Mouse (Mus musculus) G1E (cell line): ENCODE measurements around the gene Tes. TPM values are rescaled to one million over a fixed set of nuclear protein-coding genes. Genes with fewer than 3 reads are reported as not detected.

Experiments used
- ATAC-seq: 2 replicates; pipeline ENCODE4 v1.8.0; 2016; ENCODE audit warnings: mild to moderate bottlenecking; ENCODE audit not compliant: insufficient number of reproducible peaks, poor library complexity, low FRiP score, severe bottlenecking; ENCODE audit errors: extremely low read depth
- DNase-seq: peaks from one replicate; pipeline ENCODE4 v3.0.0; 2012; ENCODE audit warnings: low spot score
- H3K27me3 ChIP-seq: 2 replicates; pipeline ENCODE4 v1.6.1; 2012; ENCODE audit warnings: mild to moderate bottlenecking, low read length, inconsistent platforms; ENCODE audit not compliant: insufficient read depth
- H3K36me3 ChIP-seq: replicated peaks from 2 replicates; pipeline ENCODE3; 2012; ENCODE audit warnings: mild to moderate bottlenecking, inconsistent platforms
- H3K4me1 ChIP-seq: 2 replicates; pipeline ENCODE4 v1.6.1; 2012; ENCODE audit warnings: low read depth, low read length, inconsistent platforms, mixed read lengths; ENCODE audit not compliant: insufficient read depth
- H3K4me3 ChIP-seq: 2 replicates; pipeline ENCODE4 v1.5.1; 2012; ENCODE audit warnings: low read depth, mild to moderate bottlenecking, inconsistent platforms, low read length, moderate library complexity, mixed read lengths
- H3K9me3 ChIP-seq: replicated peaks from 2 replicates; pipeline ENCODE4 v1.6.1; 2012; ENCODE audit warnings: inconsistent platforms
- CTCF ChIP-seq: IDR thresholded peaks from 2 replicates; pipeline ENCODE4 v1.5.1; 2012; ENCODE audit warnings: low read depth, low read length, inconsistent platforms, mixed read lengths
- GATA1 ChIP-seq: IDR thresholded peaks from 2 replicates; pipeline ENCODE4 v1.6.1; 2012; ENCODE audit warnings: borderline replicate concordance, low read length, inconsistent platforms, mixed read lengths
- GATA2 ChIP-seq: IDR thresholded peaks from 2 replicates; pipeline ENCODE4 v1.6.1; 2012; ENCODE audit warnings: low read depth, low read length, inconsistent platforms, borderline replicate concordance
- POLR2AphosphoS5 ChIP-seq: IDR thresholded peaks from 2 replicates; pipeline ENCODE4 v1.6.1; 2012; ENCODE audit warnings: low read depth, low read length, inconsistent platforms; ENCODE audit not compliant: insufficient replicate concordance
- TAL1 ChIP-seq: conservative IDR thresholded peaks from 2 replicates; pipeline ENCODE4 v1.6.1; 2012; ENCODE audit warnings: low read depth, low read length, inconsistent platforms, mixed read lengths
- polyA plus RNA-seq: library from polyadenylated mRNA; stranded (reverse); fragments of >175 nt; gene quantifications from 2 replicates; pipeline ENCODE4 v1.2.3, GENCODE M21; 2012
- total RNA-seq, 2 experiments: library from RNA; stranded (forward) in 1 of 2; stranded (reverse) in 1 of 2; fragments of 200-1000 nt in 1 of 2; fragments of >200 nt in 1 of 2; fragmentation: Nextera tagmentation in 1 of 2; gene quantifications; 2 replicates each; pipeline ENCODE4 v1.2.3; 2014 to 2017

Gene Tes
- total and polyA plus RNA-seq, 3 experiments = 0.22 TPM; not detected in 2

DNA sequence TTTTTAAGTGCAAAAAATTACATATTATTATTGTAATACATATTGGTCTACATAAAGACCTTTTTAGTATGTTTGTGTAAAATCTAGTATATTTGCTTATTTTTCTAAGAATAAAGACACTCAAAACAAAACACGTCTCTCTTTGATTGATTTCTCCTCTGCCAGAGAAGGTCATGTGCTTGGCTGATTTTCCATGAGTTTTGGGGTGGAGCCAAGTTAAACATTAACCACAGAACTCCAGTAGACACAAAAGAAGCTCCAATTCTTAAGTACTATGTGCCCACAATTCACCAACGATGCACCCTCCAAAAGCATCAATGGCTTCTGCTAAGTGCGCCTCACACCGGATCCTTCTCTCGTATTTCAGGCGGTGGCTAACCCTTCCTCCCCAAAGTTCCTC lies 2.6 kb upstream of the Tes start:
- no peak for ATAC-seq
- TF ChIP-seq GATA2 = no peak
- no peak for TF ChIP-seq GATA1
- no peak for TF ChIP-seq CTCF
- TF ChIP-seq POLR2AphosphoS5 = no peak
- TF ChIP-seq TAL1 = no peak
- no peaks in the 10 kb centered on the region for H3K4me1 ChIP-seq
- no peaks in the 10 kb centered on the region for H3K9me3 ChIP-seq
- DNase-seq = no peak
- no peaks in the 10 kb centered on the region for H3K36me3 ChIP-seq
- H3K4me3 ChIP-seq = no peak overlapping the region
- no peaks in the 10 kb centered on the region for H3K27me3 ChIP-seq

DNA sequence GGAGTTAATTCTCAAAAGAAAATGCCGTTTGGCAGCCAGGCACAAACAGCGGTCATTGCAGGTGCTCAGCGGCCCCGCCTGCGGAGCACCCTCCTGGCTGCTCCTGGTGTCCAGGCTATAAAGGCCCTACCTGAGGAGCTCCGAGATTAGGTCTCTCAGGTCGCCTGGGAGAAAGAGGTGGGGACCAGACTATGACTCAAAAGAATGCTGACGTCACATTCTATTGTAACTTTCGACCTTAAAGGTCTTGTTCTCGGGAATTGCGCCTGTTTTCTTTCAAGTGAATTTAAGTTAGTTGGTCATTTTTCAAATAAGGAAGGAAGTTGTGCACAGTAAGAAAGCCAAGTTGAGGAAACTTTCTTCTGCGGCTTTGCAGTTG lies 831 bp downstream of the Tes start:
- H3K9me3 ChIP-seq = no peaks in the 10 kb centered on the region
- H3K27me3 ChIP-seq = no peaks in the 10 kb centered on the region
- ATAC-seq (no peak), DNase-seq (no peak)
- TF ChIP-seq GATA2 (no peak), CTCF (no peak), POLR2AphosphoS5 (no peak)
- H3K4me3 ChIP-seq = no peak overlapping the region
- H3K36me3 ChIP-seq = no peaks in the 10 kb centered on the region
- H3K4me1 ChIP-seq = no peaks in the 10 kb centered on the region

DNA sequence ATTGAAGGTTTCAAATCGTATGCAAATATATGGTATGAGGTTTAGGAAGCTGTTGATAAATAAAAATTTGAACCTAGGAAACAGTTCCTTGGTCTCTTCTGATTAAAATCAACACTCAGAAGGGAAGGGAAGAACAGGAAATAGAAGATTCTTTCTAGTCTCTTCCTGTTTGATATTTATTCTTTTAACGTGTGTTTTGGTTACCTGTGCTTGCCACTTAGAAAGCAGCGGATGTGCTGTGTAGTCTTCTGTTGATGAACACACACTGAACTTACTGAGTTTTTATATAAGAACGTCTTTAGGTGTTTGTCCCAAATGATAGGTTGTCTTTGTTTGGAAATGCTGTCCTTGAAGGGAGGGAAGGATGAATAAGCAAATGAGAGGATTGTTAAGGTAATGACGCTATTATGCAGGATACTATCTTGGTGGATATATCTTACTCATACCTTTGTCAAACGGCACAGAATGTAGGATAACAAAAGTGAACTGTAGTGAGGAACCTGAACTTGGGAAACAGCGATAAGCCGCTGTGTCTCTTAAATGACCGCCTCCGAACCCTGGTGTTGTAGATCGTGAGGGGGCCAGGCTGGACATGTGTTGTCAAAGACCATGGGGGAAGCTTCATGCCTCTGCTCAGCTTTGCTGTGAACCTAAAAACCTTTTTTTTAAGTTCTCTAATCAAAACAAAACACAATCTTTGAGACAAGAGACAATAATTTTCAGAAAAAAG lies 1.4 kb downstream of the Tes start:
- no peak for DNase-seq
- Histone ChIP-seq H3K36me3 (no peaks in the 10 kb centered on the region), H3K27me3 (no peaks in the 10 kb centered on the region), H3K9me3 (no peaks in the 10 kb centered on the region), H3K4me1 (no peaks in the 10 kb centered on the region), H3K4me3 (no peak overlapping the region)
- no peak for ATAC-seq
- TF ChIP-seq TAL1 (no peak), POLR2AphosphoS5 (no peak), CTCF (no peak), GATA1 (no peak), GATA2 (no peak)

DNA sequence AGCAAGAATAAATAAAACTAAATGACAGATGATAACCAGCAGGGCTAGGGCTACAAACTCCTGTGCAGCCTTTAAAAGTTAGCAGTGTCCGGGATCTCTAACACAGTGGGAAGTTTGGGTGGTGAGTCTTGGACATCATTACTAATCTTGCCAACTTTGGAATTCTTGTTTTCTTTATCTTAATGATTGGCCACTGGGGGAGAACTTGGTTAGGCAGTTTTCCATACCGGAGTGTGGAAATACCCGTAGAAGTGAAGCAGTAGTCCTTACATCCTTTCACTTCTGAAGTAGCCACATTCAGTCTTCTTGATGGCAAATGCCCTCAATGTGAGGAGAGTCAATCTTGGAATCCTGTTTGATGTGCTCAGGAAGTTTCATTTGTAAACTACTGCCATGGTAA lies 7.0 kb downstream of the Tes start:
- Histone ChIP-seq H3K4me3 (no peak overlapping the region), H3K27me3 (peaks cover 2% of the 10 kb centered on the region; the same call in 1 of the 2 replicates), H3K9me3 (no peaks in the 10 kb centered on the region), H3K4me1 (no peaks in the 10 kb centered on the region), H3K36me3 (no peaks in the 10 kb centered on the region)
- no peak for ATAC-seq
- TF ChIP-seq TAL1 (no peak), GATA1 (no peak), CTCF (no peak), GATA2 (no peak), POLR2AphosphoS5 (no peak)
- no peak for DNase-seq

DNA sequence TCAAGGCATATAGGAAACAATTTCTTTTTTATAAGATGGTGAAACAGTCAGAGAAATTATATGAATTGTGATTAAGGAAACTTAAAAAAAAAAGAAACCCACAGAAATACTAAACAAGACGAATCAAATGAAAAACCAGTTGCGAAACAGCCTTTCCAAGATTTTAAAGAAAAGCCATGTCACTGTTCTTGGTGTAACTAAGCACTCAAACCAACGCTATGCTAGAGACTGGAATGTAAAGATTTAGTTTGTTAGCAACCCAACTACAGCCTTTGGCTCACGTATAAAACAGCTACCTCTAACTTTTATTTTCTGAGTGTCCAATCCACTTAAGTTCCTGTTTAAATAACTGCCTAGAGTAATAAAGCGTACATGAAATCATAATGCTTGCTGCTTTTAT lies 7.4 kb downstream of the Tes start:
- H3K36me3 ChIP-seq = no peaks in the 10 kb centered on the region
- DNase-seq (no peak), ATAC-seq (no peak)
- no peak for TF ChIP-seq POLR2AphosphoS5
- TF ChIP-seq GATA2 = no peak
- no peak for TF ChIP-seq TAL1
- no peak for TF ChIP-seq GATA1
- TF ChIP-seq CTCF = no peak
- no peaks in the 10 kb centered on the region for H3K4me1 ChIP-seq
- H3K27me3 ChIP-seq = peaks cover 2% of the 10 kb centered on the region; the same call in 1 of the 2 replicates
- no peaks in the 10 kb centered on the region for H3K9me3 ChIP-seq
- H3K4me3 ChIP-seq = no peak overlapping the region

DNA sequence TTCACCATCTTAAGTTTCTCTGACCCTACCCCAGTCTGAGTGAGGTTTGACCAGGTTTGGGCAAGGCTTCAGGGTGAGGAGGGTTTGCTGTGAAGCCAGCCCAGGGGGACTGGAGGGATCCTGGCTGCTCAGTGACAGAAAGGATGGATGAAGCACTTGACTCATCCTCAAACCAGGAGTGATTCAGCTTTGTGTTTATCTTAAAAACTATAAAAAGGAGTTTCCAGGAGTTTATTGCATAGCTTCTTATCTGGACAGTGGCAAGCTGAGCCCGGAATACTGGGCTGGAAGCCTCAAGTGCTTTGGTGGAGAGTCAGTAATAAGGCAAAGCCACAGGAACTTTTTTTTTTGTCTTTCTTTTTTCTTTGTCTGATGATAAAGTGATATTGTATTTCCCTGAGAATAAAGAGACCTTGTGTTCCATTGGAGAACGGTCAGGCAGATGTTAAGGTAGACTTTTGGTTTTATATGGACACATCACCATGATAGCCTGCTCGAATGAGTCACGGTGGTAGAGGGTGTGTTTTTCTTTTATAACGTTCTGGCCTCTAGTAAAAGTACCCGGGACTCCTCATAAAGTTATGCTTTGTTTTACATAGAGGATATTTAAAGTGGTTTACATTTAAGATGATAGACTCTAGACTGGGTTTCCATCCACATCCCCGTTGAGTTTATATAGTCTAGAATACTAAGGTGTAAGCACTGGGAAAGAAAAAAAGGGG lies 8.0 kb downstream of the Tes start:
- TF ChIP-seq POLR2AphosphoS5 = no peak
- no peak for TF ChIP-seq TAL1
- no peak for TF ChIP-seq GATA1
- no peak for TF ChIP-seq CTCF
- TF ChIP-seq GATA2 = no peak
- Histone ChIP-seq H3K9me3 (no peaks in the 10 kb centered on the region), H3K27me3 (peaks cover 2% of the 10 kb centered on the region; the same call in 1 of the 2 replicates), H3K36me3 (no peaks in the 10 kb centered on the region), H3K4me3 (no peak overlapping the region), H3K4me1 (no peaks in the 10 kb centered on the region)
- DNase-seq (no peak), ATAC-seq (no peak)
